Mouse (Mus musculus) cerebellum, adult 2 months (tissue): ENCODE results near the gene Slc38a10.

Experiments
- CTCF ChIP-seq: fragments of 200-500 bp; IDR thresholded peaks from 2 replicates; pipeline ENCODE4 v1.5.1; 2011; ENCODE audit warnings: low read depth, mild to moderate bottlenecking, control low read depth, low read length, moderate library complexity, borderline replicate concordance; ENCODE audit not compliant: insufficient read depth
- POLR2A ChIP-seq: fragments of 200-500 bp; IDR thresholded peaks from 2 replicates; pipeline ENCODE4 v1.6.1; 2011; ENCODE audit warnings: low read length, control low read depth, borderline replicate concordance; ENCODE audit not compliant: insufficient read depth

GRCm38 (mm10) chr11:120167059-120167458, 15.9 kb upstream of the Slc38a10 start:
- TF ChIP-seq CTCF (no peak), POLR2A (no peak)
